Mouse (Mus musculus) spleen, postnatal 0 days (tissue): ENCODE data around the gene Pkp3. TPM values are rescaled to one million over a fixed set of nuclear protein-coding genes. Genes with fewer than 3 reads are reported as not detected.

Source experiments
- polyA plus RNA-seq: library from polyadenylated mRNA; unstranded; fragments of >200 nt; fragmentation: Nextera tagmentation; extraction: Ambion mirVana; gene quantifications from 2 replicates; pipeline ENCODE4 v1.2.1, GENCODE M21; 2015

Pkp3 gene
- polyA plus RNA-seq, result 2.2 and 3.6 TPM in 2 replicates

GRCm38 (mm10) chr7:141077841-141078240 is at the start of gene Pkp3:
Gene Pkp3, plus strand, starts transcription at chr7:141078218.

GRCm38 (mm10) chr7:141028831-141029230 is 49.2 kb upstream of the Pkp3 start, which contains the start of gene Gm17387:
Gene Gm17387, plus strand, starts transcription at chr7:141029131.

GRCm38 (mm10) chr7:141060426-141061242 is 17.4 kb upstream of the Pkp3 start, which contains the start of gene B4galnt4:
Gene B4galnt4, plus strand, starts transcription at chr7:141061104.

GRCm38 (mm10) chr7:141099911-141100691 is 22.1 kb downstream of the Pkp3 start, which contains the start of gene Sigirr:
Gene Sigirr, minus strand, starts transcription at chr7:141100572.

GRCm38 (mm10) chr7:141117636-141118035 is 39.6 kb downstream of the Pkp3 start, which contains the start of gene Ano9:
Gene Ano9, minus strand, starts transcription at chr7:141117806.

GRCm38 (mm10) chr7:141122245-141122644 is 44.2 kb downstream of the Pkp3 start, which contains the start of gene Ptdss2:
Gene Ptdss2, plus strand, starts transcription at chr7:141122382.

Other genes starting within 250 kb of the Pkp3 start
- gene Urah, start 243.2 kb upstream of the Pkp3 start, polyA plus RNA-seq, result 0.18 TPM in 1 of 2 replicates, not detected in the other
- gene Scgb1c1, start 232.7 kb upstream of the Pkp3 start, polyA plus RNA-seq, result not detected in 2 replicates
- 0.12 and 0.16 TPM in 2 replicates for gene Odf3, start 230.4 kb upstream of the Pkp3 start, polyA plus RNA-seq
- not detected in 2 replicates for gene Gm45785, start 221.9 kb upstream of the Pkp3 start, polyA plus RNA-seq
- 31.8 and 36.1 TPM in 2 replicates for gene Ric8a, start 221.3 kb upstream of the Pkp3 start, polyA plus RNA-seq
- gene Bet1l, start 220.6 kb upstream of the Pkp3 start, polyA plus RNA-seq, result 32.7 and 38.1 TPM in 2 replicates
- 159 and 163 TPM in 2 replicates for gene Psmd13, start 196.2 kb upstream of the Pkp3 start, polyA plus RNA-seq
- 21.7 and 24.0 TPM in 2 replicates for gene Sirt3, start 195.9 kb upstream of the Pkp3 start, polyA plus RNA-seq
- gene Cox8b, start 177.8 kb upstream of the Pkp3 start, polyA plus RNA-seq, result 0.55 and 1.2 TPM in 2 replicates
- gene Nlrp6, start 157.3 kb upstream of the Pkp3 start, polyA plus RNA-seq, result 0.08 TPM in 2 replicates
- 6.2 and 8.2 TPM in 2 replicates for gene Pgghg, start 136.8 kb upstream of the Pkp3 start, polyA plus RNA-seq
- 0.97 and 1.4 TPM in 2 replicates for gene Ifitm5, start 127.9 kb upstream of the Pkp3 start, polyA plus RNA-seq
- gene Gm45717, start 122.3 kb upstream of the Pkp3 start, polyA plus RNA-seq, result 0.40 TPM in 1 of 2 replicates, not detected in the other
- 630 and 797 TPM in 2 replicates for gene Ifitm2, start 122.2 kb upstream of the Pkp3 start, polyA plus RNA-seq
- gene Ifitm1, start 111.0 kb upstream of the Pkp3 start, polyA plus RNA-seq, result 143 and 182 TPM in 2 replicates
- 384 and 520 TPM in 2 replicates for gene Ifitm3, start 67.4 kb upstream of the Pkp3 start, polyA plus RNA-seq
- 94.2 and 145 TPM in 2 replicates for gene Ifitm6, start 60.3 kb upstream of the Pkp3 start, polyA plus RNA-seq
- gene Gm17387, start 49.1 kb upstream of the Pkp3 start, polyA plus RNA-seq, result not detected in 2 replicates
- gene B4galnt4, start 17.1 kb upstream of the Pkp3 start, polyA plus RNA-seq, result 0.29 and 0.49 TPM in 2 replicates
- 8.6 and 9.9 TPM in 2 replicates for gene Sigirr, start 22.4 kb downstream of the Pkp3 start, polyA plus RNA-seq
- gene Ano9, start 39.6 kb downstream of the Pkp3 start, polyA plus RNA-seq, result 0.29 and 0.60 TPM in 2 replicates
- gene Ptdss2, start 44.2 kb downstream of the Pkp3 start, polyA plus RNA-seq, result 137 and 167 TPM in 2 replicates
- 61.3 and 72.7 TPM in 2 replicates for gene Rnh1, start 94.6 kb downstream of the Pkp3 start, polyA plus RNA-seq
- 62.2 and 63.7 TPM in 2 replicates for gene Hras, start 115.8 kb downstream of the Pkp3 start, polyA plus RNA-seq
- gene Lrrc56, start 115.9 kb downstream of the Pkp3 start, polyA plus RNA-seq, result 4.3 and 4.7 TPM in 2 replicates
- 0.22 and 0.33 TPM in 2 replicates for gene Lmntd2, start 135.9 kb downstream of the Pkp3 start, polyA plus RNA-seq
- gene Rassf7, start 137.6 kb downstream of the Pkp3 start, polyA plus RNA-seq, result 9.9 and 12.2 TPM in 2 replicates
- gene Phrf1, start 150.6 kb downstream of the Pkp3 start, polyA plus RNA-seq, result 32.7 and 37.2 TPM in 2 replicates
- 32.5 and 46.0 TPM in 2 replicates for gene Irf7, start 188.3 kb downstream of the Pkp3 start, polyA plus RNA-seq
- 0.07 and 0.11 TPM in 2 replicates for gene Cdhr5, start 198.6 kb downstream of the Pkp3 start, polyA plus RNA-seq
- 10.2 and 15.9 TPM in 2 replicates for gene Sct, start 200.9 kb downstream of the Pkp3 start, polyA plus RNA-seq
- gene Drd4, start 213.8 kb downstream of the Pkp3 start, polyA plus RNA-seq, result 0.10 and 0.55 TPM in 2 replicates
- gene Deaf1, start 249.5 kb downstream of the Pkp3 start, polyA plus RNA-seq, result 26.7 and 31.4 TPM in 2 replicates
- gene Tmem80, start 249.5 kb downstream of the Pkp3 start, polyA plus RNA-seq, result 25.3 and 26.4 TPM in 2 replicates